Mouse (Mus musculus): ENCODE data around the gene Cdc42ep2.
"Not testable (repeated sequence)": the region's sequence is repeated elsewhere in the genome, so short reads cannot be mapped to it uniquely, and the experiment has no call there.

Cdc42ep2 gene

GRCm38 (mm10) chr19:5912103-5913006 lies 12.3 kb downstream of the Cdc42ep2 start:
- DNase-seq (ENCODE audit: low spot score), result peak; percentile 98

GRCm38 (mm10) chr19:5911430-5912102 lies 13.1 kb downstream of the Cdc42ep2 start:
- DNase-seq (ENCODE audit: low spot score), result no peak

GRCm38 (mm10) chr19:5910221-5910620 lies 14.4 kb downstream of the Cdc42ep2 start:
- DNase-seq (ENCODE audit: low spot score), result no peak

- no peak for DNase-seq (ENCODE audit: low spot score)
Observed at GRCm38 (mm10) chr19:5907275-5907674, 17.3 kb downstream of the Cdc42ep2 start.

- DNase-seq (ENCODE audit: low spot score), result peak; percentile 86
Observed at GRCm38 (mm10) chr19:5894002-5894678, 30.5 kb downstream of the Cdc42ep2 start, which contains the start of gene Tigd3. Tigd3 (minus strand) TSS chr19:5894149.

- no peak for DNase-seq (ENCODE audit: low spot score)
Observed at GRCm38 (mm10) chr19:5893282-5894001, 31.2 kb downstream of the Cdc42ep2 start.

GRCm38 (mm10) chr19:5892735-5893134 lies 31.9 kb downstream of the Cdc42ep2 start:
- DNase-seq (ENCODE audit: low spot score), result no peak

- no peak for DNase-seq (ENCODE audit: low spot score)
Observed at GRCm38 (mm10) chr19:5892262-5892661, 32.4 kb downstream of the Cdc42ep2 start.

GRCm38 (mm10) chr19:5891521-5892258 lies 32.9 kb downstream of the Cdc42ep2 start:
- DNase-seq (ENCODE audit: low spot score), result no peak

- DNase-seq (ENCODE audit: low spot score), result no peak
Observed at GRCm38 (mm10) chr19:5889211-5889610, 35.4 kb downstream of the Cdc42ep2 start.

GRCm38 (mm10) chr19:5887234-5887815 lies 37.3 kb downstream of the Cdc42ep2 start:
- DNase-seq (ENCODE audit: low spot score), result no peak

GRCm38 (mm10) chr19:5885838-5886237 lies 38.8 kb downstream of the Cdc42ep2 start:
- no peak for DNase-seq (ENCODE audit: low spot score)

GRCm38 (mm10) chr19:5883935-5884334 lies 40.7 kb downstream of the Cdc42ep2 start:
- no peak for DNase-seq (ENCODE audit: low spot score)

- DNase-seq (ENCODE audit: low spot score), result not testable (repeated sequence)
Observed at GRCm38 (mm10) chr19:5882079-5882478, 42.5 kb downstream of the Cdc42ep2 start.

- DNase-seq (ENCODE audit: low spot score), result no peak
Observed at GRCm38 (mm10) chr19:5881155-5881554, 43.5 kb downstream of the Cdc42ep2 start.

GRCm38 (mm10) chr19:5879735-5880134 lies 44.9 kb downstream of the Cdc42ep2 start:
- no peak for DNase-seq (ENCODE audit: low spot score)

- DNase-seq (ENCODE audit: low spot score), result no peak
Observed at GRCm38 (mm10) chr19:5878916-5879315, 45.7 kb downstream of the Cdc42ep2 start.

GRCm38 (mm10) chr19:5878362-5878722 lies 46.3 kb downstream of the Cdc42ep2 start:
- peak; percentile 40 for DNase-seq (ENCODE audit: low spot score)

- peak; percentile 61 for DNase-seq (ENCODE audit: low spot score)
Observed at GRCm38 (mm10) chr19:5877618-5878361, 46.8 kb downstream of the Cdc42ep2 start, which contains the start of gene Slc25a45. Slc25a45 (plus strand) TSS chr19:5877808.

GRCm38 (mm10) chr19:5874969-5875480 lies 49.6 kb downstream of the Cdc42ep2 start, which contains the start of gene Frmd8:
Frmd8 (minus strand) TSS chr19:5875274.
- peak; percentile 82 for DNase-seq (ENCODE audit: low spot score)

Measured in ovary, postnatal 14 days (tissue).